Mouse (Mus musculus) liver, adult (tissue): ENCODE data around the gene Kctd20.

Experiments used
- GATA4 ChIP-seq: IDR thresholded peaks from 2 replicates; pipeline ENCODE4 v1.6.1; 2014; ENCODE audit warnings: mild to moderate bottlenecking, low read length; ENCODE audit not compliant: insufficient replicate concordance

The Kctd20 gene

DNA sequence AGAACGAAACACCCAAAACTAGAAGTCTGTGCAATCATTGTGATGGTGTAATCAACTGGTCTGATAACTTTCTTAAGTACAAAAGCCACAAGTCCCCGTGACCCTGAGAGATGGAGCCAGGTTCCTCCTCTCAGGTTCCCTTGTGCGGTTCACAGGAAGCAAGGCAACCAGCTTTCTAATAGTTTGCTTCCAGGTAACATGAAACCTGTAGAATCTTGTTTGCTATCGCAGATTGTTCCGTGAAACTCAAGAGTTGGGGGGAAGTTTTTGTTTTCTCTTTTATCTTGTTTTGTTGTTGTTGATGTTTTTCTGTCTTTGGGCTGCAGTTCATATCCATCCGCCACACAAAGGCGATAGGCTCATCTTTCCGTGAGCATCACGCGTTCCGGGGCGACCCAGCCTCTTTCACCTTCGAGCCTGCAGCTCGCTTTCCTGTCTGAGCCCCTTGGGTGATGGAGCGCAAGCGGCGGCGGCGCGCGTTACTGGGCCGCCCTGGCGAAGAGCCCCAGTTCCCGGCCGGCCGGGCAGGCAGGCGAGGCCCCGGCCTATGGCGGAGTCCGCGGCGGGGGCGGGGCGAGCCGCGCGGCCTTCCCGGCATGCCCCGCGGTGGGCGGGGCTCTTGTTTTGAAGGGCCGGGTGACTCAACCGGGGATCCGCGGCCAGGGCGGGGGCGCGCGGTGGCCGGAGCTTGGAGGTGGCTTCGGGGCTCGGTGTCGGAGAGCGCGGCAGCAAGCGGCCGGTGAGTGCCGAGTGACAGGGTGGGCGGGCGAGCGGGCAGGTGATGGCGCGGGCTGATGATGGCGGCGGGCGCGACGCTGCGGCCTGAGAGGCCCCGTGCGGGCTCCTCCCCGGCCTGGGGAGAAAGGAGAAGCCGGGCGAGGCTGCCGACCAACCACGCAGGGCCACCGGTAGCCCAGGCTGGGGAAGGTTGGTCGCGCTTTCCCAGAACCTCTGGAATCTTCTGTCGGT, at the start of gene Kctd20:
TSS of gene Kctd20 (plus strand) at position 120 of the 969 bp plus-strand sequence.
- no peak for TF ChIP-seq GATA4

DNA sequence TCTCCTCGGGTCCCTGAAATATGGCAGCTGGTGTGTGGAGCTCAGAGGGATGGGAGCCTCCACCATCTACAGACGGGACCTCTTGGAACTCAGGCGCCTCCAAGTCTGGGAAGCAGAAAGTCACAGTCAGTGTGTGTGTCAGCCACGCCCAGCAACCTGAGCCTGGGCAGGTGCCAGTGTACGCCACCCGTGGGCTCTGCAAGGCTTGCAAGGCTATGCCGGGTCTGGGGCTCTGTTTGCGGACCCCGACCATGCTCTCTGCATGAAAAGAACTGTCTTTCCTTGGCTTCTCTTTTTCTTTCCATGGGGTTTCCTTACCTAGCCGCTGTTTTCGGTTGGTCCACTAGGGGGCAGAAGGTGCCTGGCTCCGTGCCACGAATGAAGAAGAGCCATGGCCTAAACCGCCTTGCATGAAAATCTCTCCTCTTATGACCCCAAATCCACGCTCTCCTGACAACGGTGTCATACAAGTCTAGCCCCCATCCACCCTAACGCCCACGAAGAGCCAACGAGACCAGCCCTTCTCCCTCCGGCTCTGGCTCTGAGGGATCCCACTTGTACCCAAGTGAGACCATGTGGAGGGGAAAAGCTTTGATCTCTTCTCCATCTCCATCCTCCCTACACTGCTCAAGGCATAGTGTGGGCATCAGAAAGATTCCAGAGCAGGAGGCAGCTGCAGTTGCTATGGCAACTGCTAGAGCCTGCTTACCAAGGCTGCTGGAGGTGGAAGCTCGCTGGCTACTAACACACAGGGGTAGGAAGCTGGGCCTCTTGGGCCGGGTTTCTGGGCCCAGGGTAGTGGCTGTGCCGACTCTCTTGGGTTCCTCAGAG, 47.0 kb upstream of the Kctd20 start:
- no peak for TF ChIP-seq GATA4

DNA sequence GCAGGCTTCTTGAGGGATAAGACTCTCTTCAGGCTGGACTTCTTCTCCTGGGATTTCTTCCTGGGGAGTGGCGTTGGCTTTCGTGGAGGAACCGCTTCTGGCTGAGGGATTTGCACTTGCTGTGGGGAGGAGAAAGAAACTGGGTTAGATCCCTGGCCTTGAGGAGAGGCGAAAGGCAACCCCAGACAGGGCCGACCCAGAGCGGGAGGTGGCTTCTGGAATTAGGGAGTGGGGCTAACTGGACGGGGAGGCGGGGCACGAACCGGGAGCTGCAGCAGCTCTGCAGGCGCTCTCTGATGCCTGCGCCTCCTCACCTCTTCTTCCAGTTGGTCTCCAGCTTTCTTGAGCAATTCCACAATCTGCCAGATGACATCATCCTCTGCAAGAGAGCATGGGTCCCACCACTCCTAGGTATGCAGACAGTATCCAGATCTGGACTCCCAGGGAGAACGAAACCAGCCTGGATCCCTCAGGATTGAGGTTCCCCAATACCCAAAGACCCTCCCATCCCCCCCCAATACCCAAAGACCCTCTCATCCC, 46.3 kb upstream of the Kctd20 start:
- no peak for TF ChIP-seq GATA4

DNA sequence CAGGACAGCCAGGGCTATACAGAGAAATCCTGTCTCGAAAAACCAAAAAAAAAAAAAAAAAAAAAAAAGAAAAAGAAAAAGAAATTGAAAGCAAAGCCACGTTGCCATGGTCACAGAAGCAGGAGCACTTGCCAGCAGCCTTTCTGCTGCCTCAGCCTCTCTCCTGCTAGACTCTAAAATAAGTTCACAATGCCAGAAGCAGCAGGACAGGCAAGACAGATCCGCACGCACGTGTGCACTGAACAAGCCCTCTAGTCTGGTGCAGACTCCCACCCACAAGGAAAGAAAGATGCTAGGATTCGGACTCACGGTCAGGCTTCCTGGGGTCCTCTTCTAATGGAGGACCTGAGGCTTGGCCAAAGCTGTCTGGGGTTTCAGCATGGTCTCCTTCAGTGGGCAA, 43.8 kb upstream of the Kctd20 start:
- TF ChIP-seq GATA4 = no peak

DNA sequence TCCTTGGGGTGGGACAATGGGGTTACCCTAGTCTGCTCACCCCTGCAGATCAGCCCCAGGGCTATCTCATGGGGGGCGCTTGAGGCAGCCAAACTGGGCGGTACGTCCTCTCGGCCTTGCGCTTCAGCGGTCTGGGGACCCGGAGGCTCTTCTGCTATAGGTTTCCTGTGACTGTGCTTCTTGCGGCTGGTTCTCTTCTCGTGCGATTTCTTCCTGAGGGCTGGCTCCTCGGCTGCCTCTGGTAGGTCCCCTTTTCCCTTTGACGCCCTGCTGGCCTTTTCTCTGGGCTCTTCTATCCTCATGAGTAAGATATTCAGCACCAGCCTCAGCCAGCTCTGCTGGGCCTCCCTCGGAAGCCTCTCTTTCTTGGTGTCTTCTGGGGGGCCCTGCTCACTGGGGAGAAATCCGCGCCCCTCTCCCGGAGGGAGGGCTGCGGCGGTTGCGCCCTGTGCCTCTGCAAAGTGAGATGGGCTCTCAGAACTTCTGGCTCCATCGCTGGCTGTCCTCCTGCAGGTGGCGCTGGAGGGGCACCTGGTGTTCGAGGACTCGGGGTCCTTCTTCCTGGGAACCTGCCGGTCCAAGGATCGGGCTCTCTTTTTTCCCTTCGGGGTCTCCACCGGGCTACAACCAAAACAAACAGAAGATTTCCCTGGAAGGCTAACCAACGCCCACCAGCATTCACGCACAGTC, 42.4 kb upstream of the Kctd20 start:
- TF ChIP-seq GATA4 = no peak

DNA sequence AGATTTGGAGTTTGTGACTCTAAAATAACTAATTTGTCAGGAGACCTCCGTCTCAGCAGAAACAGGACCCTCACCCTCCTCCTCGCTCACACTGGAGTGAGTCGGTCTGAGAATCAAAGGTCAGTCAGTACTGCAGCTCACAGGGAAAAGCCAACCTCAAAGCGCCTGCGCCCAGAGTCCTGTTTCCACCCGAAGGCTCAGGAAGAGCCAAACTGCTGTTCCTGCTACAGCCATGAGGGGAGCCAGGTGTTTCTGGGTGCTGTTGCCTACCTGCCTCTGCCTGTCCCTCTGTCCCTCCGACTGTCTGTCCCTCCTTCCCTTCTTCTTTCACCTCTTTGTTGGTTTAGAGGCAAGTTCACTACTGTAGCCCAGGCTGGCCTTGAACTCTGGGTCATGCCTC, 41.6 kb upstream of the Kctd20 start:
- TF ChIP-seq GATA4 = no peak

DNA sequence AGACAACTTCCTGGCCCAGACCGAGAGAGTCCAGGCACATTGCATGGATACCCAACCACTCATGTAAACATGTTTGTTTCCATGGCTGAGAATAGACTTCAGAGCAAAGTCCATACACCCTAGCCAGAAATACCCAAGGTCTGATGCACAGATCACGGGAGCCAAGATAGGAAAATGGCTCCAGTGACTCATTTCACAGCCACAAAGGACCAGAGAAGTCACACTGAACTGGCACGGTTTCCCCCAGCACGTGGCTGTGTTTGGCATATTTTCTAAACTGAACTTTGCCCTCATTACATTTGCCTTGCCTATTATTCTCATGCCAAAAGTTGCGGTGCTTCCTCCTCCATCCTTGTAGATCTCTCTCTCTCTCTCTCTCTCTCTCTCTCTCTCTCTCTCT, 38.5 kb upstream of the Kctd20 start:
- no peak for TF ChIP-seq GATA4

DNA sequence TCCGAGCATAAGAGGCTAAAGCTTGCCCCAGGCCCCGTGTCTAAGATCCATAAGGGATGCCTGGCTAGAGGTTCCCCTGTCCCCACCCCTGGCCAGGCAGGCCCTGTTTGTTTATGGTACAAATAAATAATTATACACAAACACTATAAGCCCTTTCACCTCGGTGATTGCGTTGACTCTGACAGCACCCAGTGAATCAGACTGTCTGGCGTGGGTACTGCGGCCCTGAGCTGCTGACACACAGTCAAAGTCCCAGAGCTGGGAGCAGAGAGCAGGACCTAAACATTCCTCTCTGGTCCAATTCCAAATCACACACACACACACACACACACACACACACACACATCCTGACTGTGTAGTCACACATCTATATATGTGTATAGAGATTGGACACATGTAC, 37.8 kb upstream of the Kctd20 start:
- no peak for TF ChIP-seq GATA4

DNA sequence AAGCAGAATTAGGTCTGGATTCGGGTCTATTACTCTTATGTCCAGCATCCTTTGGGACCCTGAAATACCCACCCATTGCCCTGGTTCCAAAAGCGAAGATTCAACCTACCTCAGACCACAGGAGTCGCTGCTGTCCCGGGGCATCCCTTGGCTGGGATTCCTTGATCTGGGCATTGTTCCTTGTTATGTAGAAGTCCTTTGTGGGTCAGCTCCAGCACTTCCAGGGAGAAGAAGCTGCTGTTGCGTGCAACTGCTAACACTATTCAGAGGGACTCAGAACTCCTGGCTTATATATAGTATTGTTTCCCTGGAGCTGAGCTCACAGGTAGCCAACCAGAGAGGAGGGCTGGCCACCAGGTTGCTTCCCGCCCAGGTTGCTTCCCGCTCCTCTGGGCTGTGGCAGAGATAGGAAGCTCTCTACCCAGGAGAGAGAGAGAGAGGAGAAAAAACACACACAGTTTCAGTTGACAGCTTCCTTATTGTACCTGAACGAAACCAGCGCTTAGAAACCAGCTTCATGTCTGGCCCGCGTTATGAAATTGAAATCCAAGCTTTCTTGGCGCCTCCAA, 36.6 kb upstream of the Kctd20 start, which contains the start of gene 4930539E08Rik:
TSS of gene 4930539E08Rik (minus strand) at position 265 of the 569 bp plus-strand sequence.
- no peak for TF ChIP-seq GATA4

DNA sequence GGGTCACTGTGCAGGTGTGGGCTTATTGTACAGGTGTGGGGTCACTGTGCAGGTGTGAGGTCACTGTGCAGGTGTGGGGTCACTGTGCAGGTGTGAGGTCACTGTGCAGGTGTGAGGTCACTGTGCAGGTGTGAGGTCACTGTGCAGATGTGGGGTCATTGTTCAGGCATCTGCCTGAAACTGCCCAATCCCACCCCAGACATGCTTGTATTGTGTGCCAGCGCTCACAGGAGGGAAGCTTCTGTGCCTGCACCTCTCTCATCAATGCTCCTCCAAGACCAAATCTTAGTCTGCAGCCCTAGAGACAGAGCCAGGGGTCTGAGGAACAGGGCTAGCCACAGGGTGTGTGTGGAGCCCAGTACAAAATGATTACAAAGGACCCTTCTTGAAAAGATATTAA, 35.2 kb upstream of the Kctd20 start:
- no peak for TF ChIP-seq GATA4

DNA sequence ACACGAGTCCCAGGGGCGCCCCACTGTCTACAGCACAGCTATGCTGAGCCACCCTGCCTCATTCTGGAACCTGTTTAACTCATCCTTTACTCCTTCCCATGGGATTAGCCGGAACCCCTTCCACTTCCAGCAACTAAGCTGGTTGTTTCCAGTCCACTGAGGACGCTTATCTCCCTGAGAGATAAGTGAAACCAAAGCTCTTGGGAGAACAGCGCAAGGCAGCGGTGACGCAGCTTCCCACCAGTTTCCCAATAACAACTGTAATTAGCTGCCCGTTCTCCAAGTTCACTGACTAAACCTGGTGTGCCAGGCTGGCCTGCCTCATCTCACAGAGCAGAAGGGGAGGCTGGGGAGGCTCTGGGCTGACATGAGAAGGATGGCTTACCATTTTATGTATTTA, 30.7 kb upstream of the Kctd20 start:
- peak; percentile 55; the same call in 1 of the 2 replicates for TF ChIP-seq GATA4

DNA sequence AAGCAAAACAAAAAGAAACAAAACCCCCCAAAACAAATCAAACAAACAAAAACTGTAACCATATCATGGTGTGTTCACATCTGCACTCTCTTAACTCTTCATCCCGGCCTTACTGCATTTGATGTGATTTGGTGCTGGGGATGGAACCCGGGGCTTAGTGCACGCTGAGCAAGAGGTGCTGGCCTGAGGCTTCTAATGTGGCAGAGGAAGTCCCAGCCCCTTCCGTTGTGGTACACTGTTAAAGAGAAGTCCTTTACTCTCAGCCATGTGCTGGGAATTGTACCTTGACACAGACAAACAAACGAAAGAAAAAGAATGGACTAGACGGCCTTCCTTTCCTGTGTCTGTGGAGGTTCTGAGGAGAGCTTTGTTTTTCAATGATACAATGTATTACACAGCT, 29.7 kb upstream of the Kctd20 start:
- no peak for TF ChIP-seq GATA4

DNA sequence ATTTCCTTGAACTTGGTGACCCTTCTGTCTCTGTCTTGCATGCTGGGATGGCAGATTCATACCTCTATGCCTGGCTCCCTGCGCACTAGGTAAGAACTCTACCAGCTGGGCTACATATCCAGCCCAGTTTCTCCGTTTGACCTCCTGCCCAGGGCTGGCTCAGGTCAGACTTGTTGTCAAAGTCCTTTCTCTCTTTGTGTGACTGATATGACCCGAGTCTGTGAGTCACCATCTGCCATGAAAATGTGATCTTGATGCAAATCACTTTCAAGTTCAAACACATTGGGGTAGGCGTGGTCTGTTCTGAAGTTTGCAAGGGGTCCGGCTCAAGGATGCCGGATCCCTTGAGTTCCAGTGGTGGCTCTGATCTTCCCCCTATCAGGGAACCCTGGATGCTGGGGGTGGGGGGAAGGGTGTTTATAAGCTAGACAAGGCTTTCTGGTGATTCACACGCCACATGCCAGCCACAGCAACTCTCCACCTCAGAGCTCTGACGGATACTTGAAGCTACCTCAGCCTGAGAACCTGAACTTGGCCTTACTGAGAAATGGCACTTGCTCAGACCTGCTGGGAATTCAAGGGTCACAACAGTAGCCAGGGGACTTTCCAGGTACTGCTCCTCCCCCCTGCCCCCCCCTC, 26.7 kb upstream of the Kctd20 start:
- no peak for TF ChIP-seq GATA4

DNA sequence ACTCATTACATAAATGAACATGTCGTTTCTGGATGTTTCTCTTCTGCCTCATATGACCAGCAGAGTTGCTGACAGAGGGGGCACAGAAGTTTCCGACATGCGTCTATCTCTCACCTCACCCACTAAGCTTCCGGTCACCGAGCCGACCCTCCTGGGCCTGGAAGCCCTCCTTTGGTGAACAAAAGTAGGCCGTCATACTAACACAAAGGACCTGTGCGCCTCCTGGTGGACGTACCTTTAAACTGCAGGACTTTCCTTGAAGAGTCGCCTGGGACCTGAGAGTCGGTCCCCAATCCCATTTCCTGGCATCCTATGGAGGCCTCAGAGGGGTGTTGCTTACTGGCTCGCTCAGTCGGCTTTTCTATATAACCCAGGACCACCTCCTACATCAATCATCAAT, 25.4 kb upstream of the Kctd20 start:
- TF ChIP-seq GATA4 = no peak
